Mouse (Mus musculus) G1E (cell line): ENCODE measurements around the gene Naa15.

Experiments
- CTCF ChIP-seq: IDR thresholded peaks from 2 replicates; pipeline ENCODE4 v1.5.1; 2012; ENCODE audit warnings: low read depth, low read length, inconsistent platforms, mixed read lengths
- GATA1 ChIP-seq: IDR thresholded peaks from 2 replicates; pipeline ENCODE4 v1.6.1; 2012; ENCODE audit warnings: borderline replicate concordance, low read length, inconsistent platforms, mixed read lengths
- GATA2 ChIP-seq: IDR thresholded peaks from 2 replicates; pipeline ENCODE4 v1.6.1; 2012; ENCODE audit warnings: low read depth, low read length, inconsistent platforms, borderline replicate concordance
- POLR2AphosphoS5 ChIP-seq: IDR thresholded peaks from 2 replicates; pipeline ENCODE4 v1.6.1; 2012; ENCODE audit warnings: low read depth, low read length, inconsistent platforms; ENCODE audit not compliant: insufficient replicate concordance
- TAL1 ChIP-seq: conservative IDR thresholded peaks from 2 replicates; pipeline ENCODE4 v1.6.1; 2012; ENCODE audit warnings: low read depth, low read length, inconsistent platforms, mixed read lengths

DNA sequence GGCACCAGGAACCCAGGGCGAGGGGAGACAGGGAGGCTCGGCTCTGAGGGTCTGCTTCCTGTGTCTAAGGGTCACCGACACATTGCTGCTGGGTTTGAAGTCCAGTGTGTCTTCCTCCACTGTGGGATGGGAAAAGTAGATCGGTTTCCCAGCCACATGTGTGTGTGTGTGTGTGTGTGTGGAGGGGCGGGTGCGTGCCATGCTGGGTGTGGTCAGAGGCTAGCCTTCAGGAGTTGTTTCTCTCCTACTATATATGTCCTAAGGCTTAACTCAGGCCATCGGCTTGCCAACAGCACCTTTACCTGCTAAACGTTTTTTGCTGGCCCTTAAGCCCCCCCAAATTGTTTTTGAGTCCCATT, 103.8 kb downstream of the Naa15 start:
- TF ChIP-seq CTCF (no peak), POLR2AphosphoS5 (no peak), GATA1 (no peak), GATA2 (no peak), TAL1 (no peak)
